Mouse (Mus musculus) cerebral cortex, adult 2 months (tissue): ENCODE results near the gene Ppp1r27.

Experiments used
- WGBS: fragments of 180-500 bp; shearing (Covaris S2); methylation state at CpG from one replicate; pipeline ENCODE4 v1.1.7; 2018; 5-methylcytosine and 5-hydroxymethylcytosine counted together

Gene Ppp1r27

GRCm38 (mm10) chr11:120550810-120551440 lies at the start of gene Ppp1r27:
Gene Ppp1r27, minus strand, starts transcription at chr11:120551132.
- WGBS = 95% methylated on average over 28 of the region's 28 CpGs

- WGBS = 93% methylated on average over 3 of the region's 3 CpGs
Observed at GRCm38 (mm10) chr11:120600716-120601115, 49.8 kb upstream of the Ppp1r27 start.

GRCm38 (mm10) chr11:120598990-120599549 lies 48.1 kb upstream of the Ppp1r27 start:
- 36% methylated on average over 17 of the region's 17 CpGs for WGBS

GRCm38 (mm10) chr11:120598283-120598989 lies 47.5 kb upstream of the Ppp1r27 start, which contains the start of the genes Alyref and Anapc11:
Gene Alyref, minus strand, starts transcription at chr11:120598365.
Gene Anapc11, plus strand, starts transcription at chr11:120598421.
- WGBS = under 1% methylated on average over 88 of the region's 88 CpGs

GRCm38 (mm10) chr11:120597240-120598235 lies 46.6 kb upstream of the Ppp1r27 start:
- WGBS = 4% methylated on average over 97 of the region's 99 CpGs

GRCm38 (mm10) chr11:120588531-120588930 lies 37.6 kb upstream of the Ppp1r27 start:
- WGBS = 84% methylated on average over 6 of the region's 6 CpGs

- WGBS = 97% methylated on average over 1 of the region's 1 CpGs
Observed at GRCm38 (mm10) chr11:120583937-120584336, 33.0 kb upstream of the Ppp1r27 start.

- 90% methylated on average over 2 of the region's 2 CpGs for WGBS
Observed at GRCm38 (mm10) chr11:120582982-120583293, 32.0 kb upstream of the Ppp1r27 start.

- WGBS = 54% methylated on average over 8 of the region's 8 CpGs
Observed at GRCm38 (mm10) chr11:120582268-120582981, 31.5 kb upstream of the Ppp1r27 start.

GRCm38 (mm10) chr11:120581490-120582267 lies 30.7 kb upstream of the Ppp1r27 start, which contains the start of gene Arhgdia:
Gene Arhgdia, minus strand, starts transcription at chr11:120581624.
- 1% methylated on average over 73 of the region's 75 CpGs for WGBS

- under 1% methylated on average over 43 of the region's 44 CpGs for WGBS
Observed at GRCm38 (mm10) chr11:120580871-120581331, 30.0 kb upstream of the Ppp1r27 start.

GRCm38 (mm10) chr11:120580190-120580589 lies 29.3 kb upstream of the Ppp1r27 start:
- 35% methylated on average over 7 of the region's 7 CpGs for WGBS

- WGBS = 55% methylated on average over 15 of the region's 15 CpGs
Observed at GRCm38 (mm10) chr11:120579316-120580107, 28.6 kb upstream of the Ppp1r27 start.

- WGBS = 86% methylated on average over 11 of the region's 11 CpGs
Observed at GRCm38 (mm10) chr11:120578694-120579243, 27.8 kb upstream of the Ppp1r27 start.

- WGBS = 81% methylated on average over 10 of the region's 10 CpGs
Observed at GRCm38 (mm10) chr11:120578024-120578693, 27.2 kb upstream of the Ppp1r27 start.

GRCm38 (mm10) chr11:120577211-120578023 lies 26.5 kb upstream of the Ppp1r27 start:
- 77% methylated on average over 7 of the region's 7 CpGs for WGBS

- WGBS = 84% methylated on average over 3 of the region's 3 CpGs
Observed at GRCm38 (mm10) chr11:120576365-120576981, 25.5 kb upstream of the Ppp1r27 start.
